Mouse (Mus musculus) megakaryocyte, embryonic 14.5 days (primary cell): Measurements from ENCODE around the gene Gm37240. TPM values are rescaled to one million over a fixed set of nuclear protein-coding genes. Genes with fewer than 3 reads are reported as not detected.

Experiments used
- H3K27me3 ChIP-seq: replicated peaks from 2 replicates; pipeline ENCODE3; 2012; ENCODE audit warnings: inconsistent platforms
- H3K36me3 ChIP-seq: replicated peaks from 2 replicates; pipeline ENCODE3; 2012; ENCODE audit warnings: low read length, inconsistent platforms, mixed read lengths
- H3K4me1 ChIP-seq: 2 replicates; pipeline ENCODE4 v1.6.1; 2012; ENCODE audit warnings: inconsistent platforms
- H3K4me3 ChIP-seq: replicated peaks from 2 replicates; pipeline ENCODE3; 2012; ENCODE audit warnings: moderate library complexity, mild to moderate bottlenecking, inconsistent platforms
- H3K9me3 ChIP-seq: 2 replicates; pipeline ENCODE4 v1.6.1; 2012; ENCODE audit warnings: inconsistent platforms
- FLI1 ChIP-seq: IDR thresholded peaks from 2 replicates; pipeline ENCODE4 v1.6.1; 2012; ENCODE audit warnings: low read length, inconsistent platforms, mixed read lengths
- GATA1 ChIP-seq: IDR thresholded peaks from 3 replicates; pipeline ENCODE4 v1.6.1; 2012; ENCODE audit warnings: mixed read lengths, low read length, inconsistent platforms, borderline replicate concordance
- polyA plus RNA-seq: library from polyadenylated mRNA; stranded (reverse); fragments of >175 nt; gene quantifications from 2 replicates; pipeline ENCODE4 v1.2.3, GENCODE M21; 2012; ENCODE audit warnings: low replicate concordance; ENCODE audit not compliant: insufficient read depth

The Gm37240 gene
- polyA plus RNA-seq, 1 experiment, result not detected

GRCm38 (mm10) chr3:85854143-85854542, 33.2 kb downstream of the Gm37240 start:
- Histone ChIP-seq H3K9me3 (no peaks in the 10 kb centered on the region), H3K4me3 (no peak overlapping the region), H3K4me1 (peaks cover 45% of the 10 kb centered on the region), H3K27me3 (peaks cover 12% of the 10 kb centered on the region), H3K36me3 (no peaks in the 10 kb centered on the region)
- TF ChIP-seq GATA1 (no peak), FLI1 (no peak)

- no peak overlapping the region for H3K4me3 ChIP-seq
- H3K4me1 ChIP-seq, result peaks cover 41% of the 10 kb centered on the region
- H3K36me3 ChIP-seq, result no peaks in the 10 kb centered on the region
- peaks cover 11% of the 10 kb centered on the region for H3K27me3 ChIP-seq
- TF ChIP-seq FLI1 (no peak), GATA1 (no peak)
- H3K9me3 ChIP-seq, result no peaks in the 10 kb centered on the region
Observed at GRCm38 (mm10) chr3:85853715-85854114, 33.6 kb downstream of the Gm37240 start.

DNA sequence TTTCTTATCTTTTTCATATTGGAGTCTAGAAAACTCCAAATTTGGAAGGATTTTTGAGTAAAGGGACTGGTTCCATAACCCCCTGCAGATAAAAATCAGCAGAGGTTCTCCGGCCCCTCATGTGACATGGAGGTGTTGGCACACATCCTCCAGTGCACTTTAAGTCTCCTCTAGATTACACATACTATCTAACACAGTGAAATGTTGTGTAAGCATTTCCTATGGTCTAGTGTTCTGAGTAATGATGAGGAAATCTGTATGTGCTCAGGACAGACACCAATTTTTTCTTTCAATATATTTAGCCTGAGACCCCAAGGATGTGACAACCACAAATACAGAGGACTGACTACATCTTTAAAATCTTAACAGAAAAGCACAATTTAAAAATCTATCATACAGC, 37.2 kb downstream of the Gm37240 start:
- Histone ChIP-seq H3K9me3 (peaks cover 9% of the 10 kb centered on the region), H3K4me3 (no peak overlapping the region), H3K27me3 (peaks cover 9% of the 10 kb centered on the region), H3K36me3 (no peaks in the 10 kb centered on the region), H3K4me1 (peaks cover 12% of the 10 kb centered on the region)
- TF ChIP-seq GATA1, result no peak
- no peak for TF ChIP-seq FLI1

GRCm38 (mm10) chr3:85846316-85846715, 41.0 kb downstream of the Gm37240 start:
- Histone ChIP-seq H3K27me3 (peaks cover 24% of the 10 kb centered on the region), H3K4me1 (peaks cover 7% of the 10 kb centered on the region; the same call in 1 of the 2 replicates), H3K4me3 (no peak overlapping the region), H3K36me3 (no peaks in the 10 kb centered on the region), H3K9me3 (peaks cover 9% of the 10 kb centered on the region)
- no peak for TF ChIP-seq FLI1
- no peak for TF ChIP-seq GATA1

- Histone ChIP-seq H3K4me3 (no peak overlapping the region), H3K9me3 (peaks cover 9% of the 10 kb centered on the region), H3K36me3 (no peaks in the 10 kb centered on the region), H3K4me1 (peaks cover 7% of the 10 kb centered on the region; the same call in 1 of the 2 replicates), H3K27me3 (peaks cover 20% of the 10 kb centered on the region)
- TF ChIP-seq FLI1 (no peak), GATA1 (no peak)
Observed at GRCm38 (mm10) chr3:85845341-85845740, 42.0 kb downstream of the Gm37240 start.

DNA sequence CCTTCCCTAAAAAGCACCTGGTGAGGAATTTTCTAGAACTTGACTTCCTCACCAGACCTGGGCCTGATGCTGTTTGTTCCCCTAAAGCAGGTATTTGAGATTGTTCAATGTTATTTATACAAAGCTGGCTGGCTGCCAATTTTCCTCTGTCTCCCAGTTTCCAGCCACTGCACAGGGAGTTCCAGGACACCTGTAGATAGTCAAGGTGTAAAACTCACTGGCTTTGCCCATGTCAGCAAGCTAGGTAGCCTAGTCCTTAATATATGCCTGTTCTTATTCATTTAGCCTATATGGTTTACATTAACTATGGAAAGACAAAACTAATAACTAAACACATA, 44.5 kb downstream of the Gm37240 start:
- Histone ChIP-seq H3K27me3 (peaks cover 23% of the 10 kb centered on the region), H3K4me3 (no peak overlapping the region), H3K4me1 (0 out of 2 replicates have a peak, but pooled peaks cover 3% of the 10 kb centered on the region), H3K36me3 (no peaks in the 10 kb centered on the region), H3K9me3 (peaks cover 27% of the 10 kb centered on the region)
- TF ChIP-seq FLI1 (no peak), GATA1 (no peak)

GRCm38 (mm10) chr3:85842177-85842880, 45.0 kb downstream of the Gm37240 start:
- no peaks in the 10 kb centered on the region for H3K4me1 ChIP-seq

GRCm38 (mm10) chr3:85841454-85842176, 45.7 kb downstream of the Gm37240 start:
- TF ChIP-seq GATA1 (no peak), FLI1 (no peak)
- Histone ChIP-seq H3K4me3 (no peak overlapping the region), H3K9me3 (peaks cover 27% of the 10 kb centered on the region), H3K36me3 (no peaks in the 10 kb centered on the region), H3K4me1 (no peaks in the 10 kb centered on the region), H3K27me3 (peaks cover 30% of the 10 kb centered on the region)

More at GRCm38 (mm10) chr3:85842177-85842880, 45.0 kb downstream of the Gm37240 start:
- Histone ChIP-seq H3K36me3 (no peaks in the 10 kb centered on the region), H3K9me3 (peaks cover 27% of the 10 kb centered on the region), H3K27me3 (peaks cover 25% of the 10 kb centered on the region), H3K4me3 (no peak overlapping the region)
- TF ChIP-seq FLI1, result no peak
- no peak for TF ChIP-seq GATA1

DNA sequence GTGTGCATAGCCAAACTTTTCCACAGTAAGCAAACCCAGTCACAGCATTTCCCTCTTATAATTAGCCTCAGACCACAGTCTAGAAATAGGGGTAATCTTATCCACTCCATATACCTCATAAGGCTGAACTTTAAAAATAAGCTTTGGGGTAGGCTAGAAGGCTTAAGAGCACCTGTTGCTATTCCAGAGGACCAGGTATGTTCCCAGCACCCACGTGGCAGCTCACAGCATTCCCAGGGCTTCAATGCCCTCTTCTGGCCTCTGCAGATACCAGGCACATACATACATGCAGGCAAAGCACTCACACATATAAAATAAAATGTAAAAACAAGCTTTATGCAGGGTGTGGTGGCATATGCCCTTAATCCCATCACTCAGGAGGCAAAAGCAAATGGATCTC, 53.7 kb downstream of the Gm37240 start:
- peaks cover 51% of the 10 kb centered on the region for H3K27me3 ChIP-seq
- no peak overlapping the region for H3K4me3 ChIP-seq
- H3K4me1 ChIP-seq, result no peaks in the 10 kb centered on the region
- H3K36me3 ChIP-seq, result no peaks in the 10 kb centered on the region
- no peak for TF ChIP-seq FLI1
- no peak for TF ChIP-seq GATA1
- H3K9me3 ChIP-seq, result peaks cover 36% of the 10 kb centered on the region
